Mouse (Mus musculus): Measurements from ENCODE around the gene Rfwd3. TPM values are rescaled to one million over a fixed set of nuclear protein-coding genes. Genes with fewer than 3 reads are reported as not detected.
A peak's percentile ranks its signal among the peaks of the same experiment; 100 is the strongest.
"Not testable (repeated sequence)": the region's sequence is repeated elsewhere in the genome, so short reads cannot be mapped to it uniquely, and the experiment has no call there.

The Rfwd3 gene
- 10 to 100 TPM; 22.3 to 23.2 TPM for total RNA-seq (2021)
- long read RNA-seq, experiment 1, full-length matches to known transcripts, result 13 of 20 reads
- long read RNA-seq, experiment 1, partial matches to known transcripts, result 3 of 20 reads
- long read RNA-seq, experiment 1, other reads (novel, unspliced or antisense), result 4 of 20 reads
- long read RNA-seq, experiment 2, full-length matches to known transcripts, result 9 of 14 reads
- long read RNA-seq, experiment 2, partial matches to known transcripts, result 2 of 14 reads
- long read RNA-seq, experiment 2, other reads (novel, unspliced or antisense), result 3 of 14 reads

- peak; percentile 94 to 98 for DNase-seq (ENCODE audit: low spot score in 2 of 2)
Measured at GRCm38 (mm10) chr8:111299821-111300568, at the start of gene Rfwd3. Rfwd3 (minus strand) TSS chr8:111300222.

GRCm38 (mm10) chr8:111343225-111343624, 43.2 kb upstream of the Rfwd3 start:
- DNase-seq (ENCODE audit: low spot score in 2 of 2), result peak; percentile 82 to 89

GRCm38 (mm10) chr8:111340186-111340585, 40.2 kb upstream of the Rfwd3 start:
- DNase-seq (ENCODE audit: low spot score in 2 of 2), result no peak

GRCm38 (mm10) chr8:111338370-111339208, 38.6 kb upstream of the Rfwd3 start:
- DNase-seq (ENCODE audit: low spot score in 2 of 2), result no peak

- no peak for DNase-seq (ENCODE audit: low spot score in 2 of 2)
Measured at GRCm38 (mm10) chr8:111337890-111338347, 37.9 kb upstream of the Rfwd3 start, which contains the start of gene Mlkl. Mlkl (minus strand) TSS chr8:111338177.

GRCm38 (mm10) chr8:111337311-111337889, 37.4 kb upstream of the Rfwd3 start:
- DNase-seq (ENCODE audit: low spot score in 2 of 2), result no peak

GRCm38 (mm10) chr8:111336692-111337091, 36.7 kb upstream of the Rfwd3 start:
- no peak for DNase-seq (ENCODE audit: low spot score in 2 of 2)

GRCm38 (mm10) chr8:111325222-111325790, 25.3 kb upstream of the Rfwd3 start:
- DNase-seq (ENCODE audit: low spot score in 2 of 2), result no peak

GRCm38 (mm10) chr8:111314729-111315128, 14.7 kb upstream of the Rfwd3 start:
- no peak for DNase-seq (ENCODE audit: low spot score in 2 of 2)

- not testable (repeated sequence) for DNase-seq (ENCODE audit: low spot score in 2 of 2)
Measured at GRCm38 (mm10) chr8:111313961-111314360, 13.9 kb upstream of the Rfwd3 start.

- DNase-seq (ENCODE audit: low spot score in 2 of 2), result no peak
Measured at GRCm38 (mm10) chr8:111312758-111313162, 12.7 kb upstream of the Rfwd3 start.

- DNase-seq (ENCODE audit: low spot score in 2 of 2), result not testable (repeated sequence)
Measured at GRCm38 (mm10) chr8:111310006-111310405, 10.0 kb upstream of the Rfwd3 start.

GRCm38 (mm10) chr8:111305031-111305730, 5.2 kb upstream of the Rfwd3 start:
- DNase-seq (ENCODE audit: low spot score in 2 of 2), result no peak

- DNase-seq (ENCODE audit: low spot score in 2 of 2), result no peak
Measured at GRCm38 (mm10) chr8:111304359-111304758, 4.3 kb upstream of the Rfwd3 start.

GRCm38 (mm10) chr8:111303076-111303803, 3.2 kb upstream of the Rfwd3 start:
- not testable (repeated sequence) for DNase-seq (ENCODE audit: low spot score in 2 of 2)

- no peak for DNase-seq (ENCODE audit: low spot score in 2 of 2)
Measured at GRCm38 (mm10) chr8:111300597-111301546, 850 bp upstream of the Rfwd3 start.

- DNase-seq (ENCODE audit: low spot score in 2 of 2), result peak; percentile 19 to 21
Measured at GRCm38 (mm10) chr8:111299363-111299820, 630 bp downstream of the Rfwd3 start.

GRCm38 (mm10) chr8:111298011-111298410, 2.0 kb downstream of the Rfwd3 start:
- DNase-seq (ENCODE audit: low spot score in 2 of 2), result no peak
